Comparison of ENCODE assay signal across 21 mouse cellular contexts in genomic region chr4:80916695-80917094, GRCm38 (mm10). TPM values are rescaled to one million over a fixed set of nuclear protein-coding genes. Genes with fewer than 3 reads are reported as not detected.
DNase-seq lines count a peak whose midpoint lies in the region; ATAC-seq and TF ChIP-seq lines count a peak whose summit lies in the region.
"Had no signal": no experiment of that assay in that cellular context is flagged by ENCODE, and none has a peak within 500 bp of the region (broad histone marks: within the 10 kb centered on the region; RNA-seq: fewer than 3 reads in every experiment).

No protein-coding gene starts in this region.

- H3K9me3 ChIP-seq in midbrain, embryonic 13.5 days: no peaks in the 10 kb centered on the region
- no peaks in the 10 kb centered on the region for H3K9me3 ChIP-seq in embryonic facial prominence, embryonic 10.5 days
- H3K9me3 ChIP-seq: embryonic facial prominence, embryonic 13.5 days; forebrain, embryonic 12.5 days; heart, embryonic 15.5 days; hindbrain, embryonic 10.5 days; intestine, embryonic 15.5 days had no signal

- intact Hi-C loops in left cerebral cortex, adult 2 months (cut with DNase I): no loop called here

- H3K36me3 ChIP-seq in myocyte (ENCODE audit: control insufficient read depth, insufficient read depth): no peaks in the 10 kb centered on the region
- no peaks in the 10 kb centered on the region for H3K36me3 ChIP-seq in midbrain, embryonic 13.5 days
- H3K36me3 ChIP-seq in embryonic facial prominence, embryonic 10.5 days (replicated peaks): no peaks in the 10 kb centered on the region
- H3K36me3 ChIP-seq: embryonic facial prominence, embryonic 13.5 days; forebrain, embryonic 12.5 days; heart, embryonic 15.5 days; hindbrain, embryonic 10.5 days; intestine, embryonic 15.5 days had no signal

- H3K9ac ChIP-seq in midbrain, embryonic 13.5 days (replicated peaks): no peak overlapping the region
- H3K9ac ChIP-seq: embryonic facial prominence, embryonic 13.5 days; forebrain, embryonic 12.5 days; heart, embryonic 15.5 days; hindbrain, embryonic 14.5 days; intestine, embryonic 15.5 days had no signal

- peaks cover 98% of the 10 kb centered on the region for H3K79me2 ChIP-seq in myocyte (ENCODE audit: control insufficient read depth, insufficient read depth)

- ATAC-seq in midbrain, embryonic 13.5 days: no peak
- ATAC-seq: activated CD4-positive, CD25-positive, alpha-beta regulatory T cell, adult 4 months; forebrain, embryonic 16.5 days; intestine, embryonic 15.5 days had no signal

- peak overlapping the region; percentile 67 for H3K4me2 ChIP-seq in myocyte (ENCODE audit: low read depth)
- H3K4me2 ChIP-seq in midbrain, embryonic 13.5 days (replicated peaks): no peak overlapping the region
- H3K4me2 ChIP-seq: embryonic facial prominence, embryonic 13.5 days; forebrain, embryonic 12.5 days; heart, embryonic 11.5 days; heart, embryonic 15.5 days; hindbrain, embryonic 14.5 days; intestine, embryonic 15.5 days had no signal

- 73% methylated on average over 3 of the region's 3 CpGs for WGBS in midbrain, embryonic 13.5 days
- WGBS in embryonic facial prominence, embryonic 10.5 days: 78% methylated on average over 3 of the region's 3 CpGs

- peaks cover 16% of the 10 kb centered on the region; the same call in 1 of the 2 replicates for H3K4me1 ChIP-seq in midbrain, embryonic 13.5 days (replicated peaks)
- peaks cover 7% of the 10 kb centered on the region for H3K4me1 ChIP-seq in embryonic facial prominence, embryonic 10.5 days
- H3K4me1 ChIP-seq: heart, embryonic 15.5 days; intestine, embryonic 15.5 days had no signal

- H3K4me3 ChIP-seq in left cerebral cortex, adult 2 months: no peak overlapping the region
- no peak overlapping the region for H3K4me3 ChIP-seq in myocyte
- H3K4me3 ChIP-seq in midbrain, embryonic 13.5 days (replicated peaks): no peak overlapping the region
- no peak overlapping the region for H3K4me3 ChIP-seq in embryonic facial prominence, embryonic 10.5 days
- H3K4me3 ChIP-seq: embryonic facial prominence, embryonic 13.5 days; forebrain, embryonic 12.5 days; heart, embryonic 15.5 days; hindbrain, embryonic 10.5 days; intestine, embryonic 15.5 days had no signal

- no peak for TF ChIP-seq POLR2A in myocyte (IDR thresholded peaks at IDR 0.05; ENCODE audit: insufficient read length, low read depth)

- peak overlapping the region; percentile 11; the same call in 1 of the 2 replicates for H3K27ac ChIP-seq in left cerebral cortex, adult 2 months
- no peak overlapping the region for H3K27ac ChIP-seq in midbrain, embryonic 13.5 days
- H3K27ac ChIP-seq in embryonic facial prominence, embryonic 10.5 days (replicated peaks): no peak overlapping the region
- H3K27ac ChIP-seq: embryonic facial prominence, embryonic 13.5 days; forebrain, embryonic 12.5 days; heart, embryonic 15.5 days; hindbrain, embryonic 10.5 days; hindbrain, embryonic 14.5 days; intestine, embryonic 15.5 days had no signal

- TF ChIP-seq CTCF in left cerebral cortex, adult 2 months (IDR thresholded peaks at IDR 0.05): no peak

- H3ac ChIP-seq in myocyte (ENCODE audit: control insufficient read depth, insufficient read length): no peak overlapping the region

- no peak for DNase-seq in left cerebral cortex, adult 2 months (ENCODE audit: extremely low spot score in 1 of 2, low spot score in 2 of 2)
- DNase-seq in left cerebral cortex, adult 18-20 months (ENCODE audit: low spot score in 2 of 2): no peak
- peak; percentile 80 for DNase-seq in 3T3-L1 (ENCODE audit: low read depth, low spot score)
- peak; percentile 69 for DNase-seq in MN1 (ENCODE audit: low spot score)
- no peak for DNase-seq in embryonic facial prominence, embryonic 10.5 days (ENCODE audit: low spot score)
- DNase-seq: cerebellum, adult 11-12 months; cerebellum, adult 9-10 months; cerebellum, postnatal 25 days; gastrocnemius, postnatal 10 days had no signal

- H3K27me3 ChIP-seq in myocyte (ENCODE audit: control insufficient read depth, insufficient read depth, insufficient read length): no peaks in the 10 kb centered on the region
- no peaks in the 10 kb centered on the region for H3K27me3 ChIP-seq in midbrain, embryonic 13.5 days
- no peaks in the 10 kb centered on the region for H3K27me3 ChIP-seq in embryonic facial prominence, embryonic 10.5 days (replicated peaks; ENCODE audit: low read depth, poor library complexity, severe bottlenecking)
- H3K27me3 ChIP-seq: CH12.LX; embryonic facial prominence, embryonic 13.5 days; forebrain, embryonic 12.5 days; heart, embryonic 15.5 days; intestine, embryonic 15.5 days had no signal

TF ChIP-seq in myocyte, 11 proteins besides CTCF, POLR2A, EP300 and RAD21:
- TF ChIP-seq REST (IDR thresholded peaks at IDR 0.05; ENCODE audit: insufficient read depth, insufficient read length): no peak
- peak in 1 of 3 experiments; percentile 33 for TF ChIP-seq MYOD1 (IDR thresholded peaks at IDR 0.05; ENCODE audit: control insufficient read depth in 1 of 3, insufficient read length in 2 of 3, low read depth in 2 of 3)
- TF ChIP-seq SRF (IDR thresholded peaks at IDR 0.05; ENCODE audit: control insufficient read depth, insufficient read length, low read depth): no peak
- TF ChIP-seq POLR2AphosphoS2 (IDR thresholded peaks at IDR 0.05; ENCODE audit: insufficient read length, low read depth): no peak
- TF ChIP-seq USF1 (IDR thresholded peaks at IDR 0.05; ENCODE audit: low read depth): no peak
- no peak for TF ChIP-seq MAX (IDR thresholded peaks at IDR 0.05; ENCODE audit: low read depth)

RNA-seq across cellular contexts. Expression of gene Lurap1l, which starts 6.2 kb away (rescaled TPM):
- total RNA-seq in left cerebral cortex, adult 2 months (2021): 10 to 100 TPM; 10.1 to 11.0 TPM
- total RNA-seq in left cerebral cortex, adult 18-20 months (2021): 10 to 100 TPM in 1 of 2 experiments, 1 to 10 TPM in 1; 9.8 to 10.4 TPM
- 15.9 TPM for polyA plus RNA-seq in myocyte (2012; fragmentation: generic; extraction: Trizol)
- polyA plus RNA-seq in midbrain, embryonic 13.5 days (2015; fragmentation: Nextera tagmentation; extraction: Ambion mirVana): 6.1 TPM in 2 replicates
- polyA plus RNA-seq in embryonic facial prominence, embryonic 10.5 days (2016; fragmentation: Nextera tagmentation; extraction: Ambion mirVana): 1.7 and 2.1 TPM in 2 replicates
- total RNA-seq: CH12.LX had no signal
- polyA plus RNA-seq: activated CD4-positive, CD25-positive, alpha-beta regulatory T cell, adult 4 months had no signal

Comparison
In these comparisons a context has a peak if more than half of its experiments do, and no peak if none do; other contexts are left out.
1. DNase-seq: peak in 3T3-L1 (single experiment) and MN1 (single experiment); none in left cerebral cortex, adult 2 months (0 of 2), left cerebral cortex, adult 18-20 months (0 of 2) and embryonic facial prominence, embryonic 10.5 days (single experiment).